Mouse (Mus musculus) right cerebral cortex, postnatal 14 days (tissue): ENCODE data around the gene Zbtb22.
"Not testable (repeated sequence)": the region's sequence is repeated elsewhere in the genome, so short reads cannot be mapped to it uniquely, and the experiment has no call there.

Experiments
- DNase-seq: peaks from one replicate; pipeline ENCODE4 v3.0.0; 2022

Gene Zbtb22

DNA sequence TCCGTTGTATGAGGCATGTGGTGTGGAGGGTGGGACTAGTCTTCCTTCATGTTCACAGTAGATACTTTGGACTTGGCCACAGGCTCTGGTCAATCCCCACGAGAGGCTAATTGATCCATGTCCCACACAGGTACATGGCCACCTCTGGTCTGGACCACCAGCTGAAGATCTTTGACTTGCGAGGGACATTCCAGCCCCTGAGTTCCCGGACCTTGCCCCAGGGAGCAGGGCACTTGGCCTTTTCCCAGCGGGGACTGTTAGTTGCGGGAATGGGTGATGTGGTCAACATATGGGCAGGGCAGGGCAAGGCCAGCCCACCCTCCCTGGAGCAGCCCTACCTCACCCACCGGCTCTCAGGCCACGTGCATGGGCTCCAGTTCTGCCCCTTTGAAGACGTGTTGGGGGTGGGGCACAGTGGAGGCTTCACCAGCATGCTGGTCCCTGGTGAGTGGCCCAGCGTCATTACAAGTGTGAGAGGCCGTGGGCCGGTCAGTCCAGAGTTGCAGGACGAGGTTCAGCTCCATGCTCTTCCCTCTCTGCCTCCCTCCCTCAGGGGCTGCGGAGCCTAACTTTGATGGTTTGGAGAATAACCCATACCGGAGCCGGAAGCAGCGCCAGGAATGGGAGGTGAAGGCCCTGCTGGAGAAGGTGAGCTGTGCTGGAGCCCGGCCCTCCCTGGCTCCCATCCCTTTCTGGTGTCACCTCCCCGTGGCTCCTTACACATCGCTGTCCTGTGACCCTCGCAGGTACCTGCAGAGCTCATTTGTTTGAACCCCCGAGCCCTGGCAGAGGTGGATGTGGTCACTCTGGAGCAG is 32.6 kb downstream of the Zbtb22 start:
- DNase-seq, result no peak

DNA sequence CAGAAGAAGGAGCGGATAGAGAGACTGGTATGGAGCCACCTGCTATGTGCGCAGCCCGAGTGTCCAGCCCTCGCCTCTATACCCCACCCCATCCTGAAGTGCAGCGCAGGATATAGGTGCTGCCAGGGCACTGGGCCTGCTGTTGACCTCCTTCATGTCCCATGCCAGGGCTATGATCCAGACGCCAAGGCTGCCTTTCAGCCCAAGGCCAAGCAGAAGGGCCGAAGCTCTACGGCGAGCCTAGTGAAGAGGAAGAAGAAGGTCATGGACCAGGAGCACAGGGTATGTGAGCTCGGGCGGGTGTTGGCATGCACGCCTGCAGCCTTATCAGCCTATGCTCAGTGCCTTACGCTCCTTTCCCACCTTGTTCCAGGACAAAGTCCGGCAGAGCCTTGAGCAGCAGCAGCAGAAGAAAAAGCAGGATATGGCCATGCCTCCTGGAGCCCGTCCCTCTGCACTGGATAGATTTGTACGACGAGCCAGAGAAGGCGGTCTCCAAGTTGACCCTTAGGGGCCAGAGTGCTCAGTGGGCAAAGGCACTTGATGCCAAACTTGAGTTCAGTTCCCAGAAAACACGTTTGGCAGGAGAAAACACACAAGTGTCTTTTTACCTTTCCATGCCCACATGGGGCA is 33.3 kb downstream of the Zbtb22 start:
- no peak for DNase-seq

DNA sequence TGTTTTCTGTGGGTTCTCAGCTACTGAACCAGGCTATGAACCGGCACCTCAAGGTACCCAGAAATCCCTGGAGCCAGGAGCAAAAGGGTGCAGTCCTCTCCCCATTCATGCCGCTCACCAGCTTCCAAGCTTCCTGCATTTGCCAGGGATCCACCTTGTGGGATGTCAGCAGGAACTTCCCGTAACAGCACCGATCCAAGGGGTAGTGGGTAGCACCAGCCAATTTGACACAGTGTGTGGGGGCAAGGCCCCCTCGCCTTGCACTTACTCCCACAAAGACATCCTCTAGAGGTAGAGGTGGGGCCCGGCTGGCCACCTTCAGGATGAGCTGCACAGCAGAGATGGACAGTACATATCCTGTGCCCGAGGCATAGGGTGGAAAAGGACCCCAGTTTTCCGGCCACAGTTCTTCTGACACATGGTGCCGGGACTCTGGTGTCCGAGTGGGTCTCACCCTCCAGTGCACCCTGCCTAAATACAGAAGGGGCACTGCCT is 34.5 kb downstream of the Zbtb22 start:
- no peak for DNase-seq

DNA sequence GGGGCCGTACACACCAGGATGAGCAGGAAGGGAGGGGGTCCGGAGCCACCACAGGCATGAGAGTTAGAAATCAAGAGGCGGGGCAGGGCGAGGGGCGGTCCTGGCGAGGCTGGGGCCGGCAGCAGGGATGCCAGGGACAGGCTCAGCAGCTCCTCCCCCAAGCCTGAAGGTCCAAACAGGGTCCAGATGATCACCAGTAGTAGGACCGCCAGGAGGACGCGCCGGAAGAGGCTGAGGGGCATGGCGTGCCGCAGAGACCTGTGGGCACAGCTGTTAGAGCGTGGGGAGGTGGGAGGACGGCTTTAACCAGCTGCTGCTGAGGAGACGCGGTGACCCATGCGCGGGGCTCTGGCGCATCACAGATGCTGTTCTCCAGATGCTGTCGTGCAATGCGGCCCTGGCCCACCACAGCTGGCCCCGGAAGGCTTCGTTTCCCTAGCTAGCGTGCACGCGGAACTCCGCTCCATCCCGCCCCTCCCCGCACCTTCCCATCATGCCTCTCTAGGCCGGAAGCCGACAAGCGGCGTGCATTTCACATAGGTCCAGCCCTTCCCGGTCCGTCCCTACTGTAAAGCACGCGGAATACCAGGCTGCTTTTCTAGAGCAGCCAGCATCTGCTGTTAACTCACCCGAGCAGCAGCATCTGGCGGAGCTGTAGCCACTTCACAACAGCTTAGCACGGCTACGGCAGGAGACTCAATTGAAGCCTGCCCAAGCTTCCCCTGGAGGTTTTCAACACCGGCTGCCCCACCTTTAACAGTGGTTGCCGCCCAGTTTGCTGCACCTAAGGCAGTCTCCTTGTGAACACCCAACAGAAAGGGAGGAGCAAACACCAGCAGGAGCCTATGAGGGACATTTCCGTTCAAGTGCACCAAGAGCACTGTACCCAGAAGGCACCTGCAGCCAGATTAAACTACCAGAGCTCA is 35.6 kb downstream of the Zbtb22 start, which contains the start of gene B3galt4:
Gene B3galt4, minus strand, starts transcription at position 468 of the 926 bp plus-strand sequence.
- DNase-seq, result peak; percentile 87

DNA sequence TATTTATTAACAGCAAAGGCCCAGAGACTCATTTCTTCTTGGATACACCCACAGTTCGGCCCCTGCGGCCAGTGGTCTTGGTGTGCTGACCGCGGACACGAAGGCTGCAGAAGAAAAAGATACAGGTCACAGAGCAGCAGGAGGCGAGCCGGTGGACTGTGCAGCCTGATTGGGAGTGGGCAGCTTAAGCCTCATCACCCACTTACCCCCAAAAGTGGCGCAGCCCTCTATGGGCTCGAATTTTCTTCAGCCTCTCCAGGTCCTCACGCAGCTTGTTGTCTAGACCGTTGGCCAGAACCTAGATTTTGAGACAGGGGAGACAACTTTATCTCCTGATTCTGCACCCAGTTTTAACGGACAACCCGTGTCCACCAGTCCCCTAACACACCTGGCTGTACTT is 36.3 kb downstream of the Zbtb22 start:
- not testable (repeated sequence) for DNase-seq

DNA sequence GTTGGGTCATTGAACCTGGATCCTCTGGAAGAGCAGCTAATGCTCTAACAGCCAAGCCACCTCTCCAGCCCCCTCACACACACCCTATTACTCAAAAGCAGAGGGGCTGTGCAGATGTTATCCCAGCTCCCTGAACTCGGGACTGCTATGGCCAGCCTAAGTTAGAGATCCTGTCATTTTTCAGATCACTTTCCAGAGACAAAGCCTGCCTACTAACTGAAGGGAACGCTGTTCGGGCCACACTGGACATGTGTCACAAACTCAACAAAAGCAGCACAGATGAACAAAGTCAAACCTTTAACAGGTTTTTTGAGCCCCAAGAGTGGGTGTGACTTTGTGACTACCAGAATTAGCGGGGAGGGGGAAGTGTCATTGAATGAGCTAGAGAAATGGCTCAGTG is 37.2 kb downstream of the Zbtb22 start:
- DNase-seq, result no peak

DNA sequence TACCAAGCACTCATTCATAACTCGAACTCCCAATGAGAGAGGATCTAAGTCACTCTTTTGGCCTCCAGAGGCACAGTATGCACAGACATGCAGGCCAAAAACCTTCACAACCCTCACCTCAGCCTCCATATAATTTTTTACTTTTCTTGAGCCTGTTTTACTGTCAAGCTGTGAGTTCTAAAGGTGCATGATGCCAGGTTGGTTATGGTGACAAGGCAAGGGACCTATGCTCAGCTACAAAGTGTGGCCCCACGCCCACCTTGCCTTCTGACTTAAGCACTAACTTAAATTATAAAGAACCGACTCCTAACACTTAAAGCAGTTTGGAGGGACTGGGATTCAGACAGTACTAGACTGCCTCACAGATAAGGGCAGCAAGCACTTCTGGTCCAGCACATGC is 37.6 kb downstream of the Zbtb22 start:
- DNase-seq, result no peak

DNA sequence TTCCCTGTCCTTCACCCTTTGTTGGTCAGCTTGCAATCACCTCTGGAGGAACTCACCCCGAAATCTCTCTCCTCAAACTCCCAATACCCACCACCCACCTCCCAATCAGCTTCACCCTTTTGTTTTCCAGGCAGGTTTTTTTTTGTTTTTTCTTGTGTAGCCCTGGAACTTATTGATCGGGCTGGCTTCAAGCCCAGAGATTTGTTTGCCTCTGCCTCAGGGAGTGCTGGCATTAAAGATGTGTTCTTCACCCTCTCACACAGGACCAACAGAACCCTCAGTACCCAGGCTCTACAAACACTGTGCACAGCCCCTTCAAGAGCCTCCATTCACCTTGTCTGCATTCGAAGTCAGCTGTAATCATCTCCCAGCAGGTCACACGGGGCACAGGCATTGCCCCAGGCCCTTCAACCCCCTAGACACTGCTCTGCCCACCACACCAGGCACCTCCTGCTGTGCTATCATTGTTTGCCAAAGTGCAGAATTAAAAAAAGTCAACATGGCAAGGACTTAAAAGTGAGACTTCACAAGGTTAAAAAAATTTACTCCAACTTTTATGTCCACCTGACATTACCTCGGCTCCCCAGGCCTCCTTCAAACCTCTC is 38.4 kb downstream of the Zbtb22 start:
- no peak for DNase-seq

DNA sequence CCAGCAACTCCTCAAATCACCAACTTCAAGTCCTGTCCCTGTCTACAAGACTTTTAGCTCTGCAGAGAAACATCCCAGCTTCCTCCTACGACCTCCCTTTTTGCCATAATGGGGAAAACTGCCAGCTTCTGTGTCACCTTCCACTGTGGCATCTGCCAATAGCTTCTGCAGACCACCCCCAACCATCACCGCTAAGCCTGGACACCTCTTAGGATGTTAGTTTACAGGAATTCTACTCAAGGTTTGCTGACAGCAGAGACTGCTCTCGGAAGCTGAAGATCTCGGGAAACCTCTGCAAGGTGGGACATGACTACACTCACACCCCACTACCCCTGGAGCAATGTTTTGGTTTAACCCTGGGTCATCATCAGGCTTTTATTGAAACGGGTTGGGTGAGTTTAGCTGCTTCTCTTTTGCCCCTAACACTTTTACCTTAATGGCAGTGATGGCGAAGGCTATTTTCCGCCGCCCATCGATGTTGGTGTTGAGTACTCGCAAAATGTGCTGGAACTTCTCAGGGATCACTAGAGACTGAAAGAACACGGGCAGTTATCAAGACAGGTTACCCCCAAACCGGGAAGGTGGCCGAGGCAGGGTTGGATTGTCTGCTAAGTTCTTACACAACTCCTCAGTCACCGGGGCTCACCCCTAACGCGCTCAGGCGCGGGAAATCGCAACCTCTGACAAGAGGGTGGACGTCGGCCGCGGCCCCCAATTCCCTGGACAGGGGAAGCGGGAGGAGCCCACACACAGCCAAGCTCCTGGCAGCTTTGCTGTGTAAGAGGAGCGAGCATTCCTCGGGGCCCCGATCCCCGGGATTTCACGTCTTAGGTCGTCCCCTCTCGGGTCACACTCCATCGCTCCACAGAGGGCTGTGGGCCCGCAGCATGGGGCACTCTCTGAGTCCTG is 39.2 kb downstream of the Zbtb22 start:
- no peak for DNase-seq

DNA sequence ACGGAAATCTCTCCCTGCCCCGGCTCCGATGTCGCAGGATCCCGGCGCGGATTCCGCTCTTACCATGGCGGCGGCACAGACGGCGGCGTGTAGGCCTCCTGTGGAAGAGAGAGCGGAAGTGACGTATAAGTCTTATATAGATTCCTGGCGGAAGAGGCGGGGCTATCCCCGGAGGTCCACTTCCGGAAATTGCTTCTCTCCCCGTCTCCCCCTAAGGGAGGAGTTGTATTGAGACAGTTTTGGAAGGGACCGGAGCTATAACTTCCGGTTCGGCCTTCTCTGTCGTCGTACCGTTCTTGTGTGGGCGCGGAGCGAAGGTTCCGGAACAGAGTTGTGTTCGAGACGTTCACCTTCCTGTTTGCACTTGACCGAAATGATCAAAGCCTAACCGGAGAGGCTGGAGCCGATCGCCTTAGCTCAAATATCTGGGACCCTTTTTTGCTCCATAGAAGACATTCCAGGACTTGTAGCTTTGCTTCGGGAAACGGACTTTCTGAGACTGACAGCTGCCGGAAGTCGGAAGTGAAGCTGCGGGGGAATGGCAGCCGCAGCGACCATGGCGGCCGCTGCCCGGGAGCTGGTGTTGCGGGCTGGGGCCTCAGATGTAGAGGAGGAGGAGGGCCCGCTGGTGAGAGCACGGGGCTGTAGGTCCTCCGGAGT is 40.0 kb downstream of the Zbtb22 start, which contains the start of the genes Vps52 and Rps18:
Gene Vps52, plus strand, starts transcription at position 258 of the 660 bp plus-strand sequence.
Gene Rps18, minus strand, starts transcription at position 447 of the 660 bp plus-strand sequence.
- DNase-seq, result peak; percentile 87

DNA sequence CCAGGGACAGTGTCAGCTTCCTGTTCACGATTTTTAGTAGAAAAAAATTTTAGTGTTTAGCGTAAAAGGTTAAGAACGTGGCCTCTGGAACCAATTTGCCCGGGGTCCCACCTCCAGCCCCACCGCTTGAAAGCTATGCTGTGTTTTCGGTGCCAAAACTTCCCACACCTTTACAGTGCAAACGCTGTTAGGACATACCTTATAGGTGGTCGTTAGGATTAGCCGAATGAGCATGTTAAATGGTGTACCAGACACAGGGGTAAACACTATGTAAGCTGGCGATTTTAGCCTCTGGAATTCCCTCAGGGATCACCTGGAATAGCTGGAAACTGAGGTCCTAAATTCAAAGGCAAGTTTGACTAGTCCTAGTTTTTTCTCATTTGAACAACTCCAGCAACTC is 40.6 kb downstream of the Zbtb22 start:
- DNase-seq, result no peak

DNA sequence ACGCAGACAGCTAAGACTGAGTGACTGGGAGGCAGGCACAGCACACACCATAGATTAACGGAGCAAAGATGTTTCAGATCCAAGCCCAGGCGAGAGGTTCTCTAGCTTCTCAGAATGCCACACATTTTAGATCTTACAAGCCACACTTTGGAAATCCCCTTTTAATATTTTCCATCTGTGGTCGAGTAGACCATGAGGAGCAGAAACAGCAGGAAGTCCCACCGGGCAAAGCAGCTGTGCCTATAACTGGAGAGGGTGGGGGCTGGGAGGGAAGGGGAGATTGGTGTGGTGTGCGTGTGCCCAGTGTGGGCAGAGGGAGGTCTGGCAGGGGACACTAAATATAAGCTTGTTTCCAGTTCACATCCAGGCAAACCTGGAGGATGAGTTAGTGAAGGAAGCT is 41.8 kb downstream of the Zbtb22 start:
- DNase-seq, result no peak

DNA sequence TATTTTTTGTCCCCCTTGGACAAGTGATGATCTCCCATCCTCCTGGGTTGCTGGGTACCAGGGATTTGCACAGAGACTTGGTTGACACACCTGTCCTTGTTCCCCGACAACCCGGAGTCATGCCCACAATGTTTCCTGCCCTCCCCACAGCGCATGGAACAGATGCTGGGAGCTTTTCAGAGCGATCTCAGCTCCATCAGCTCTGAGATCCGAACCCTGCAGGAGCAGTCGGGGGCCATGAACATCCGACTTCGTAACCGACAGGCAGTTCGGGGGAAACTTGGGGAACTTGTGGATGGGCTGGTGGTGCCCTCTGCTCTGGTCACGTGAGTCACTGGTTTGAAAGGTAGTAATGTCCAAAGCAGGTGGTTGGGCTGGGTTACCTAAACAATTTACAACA is 42.7 kb downstream of the Zbtb22 start:
- DNase-seq, result no peak

DNA sequence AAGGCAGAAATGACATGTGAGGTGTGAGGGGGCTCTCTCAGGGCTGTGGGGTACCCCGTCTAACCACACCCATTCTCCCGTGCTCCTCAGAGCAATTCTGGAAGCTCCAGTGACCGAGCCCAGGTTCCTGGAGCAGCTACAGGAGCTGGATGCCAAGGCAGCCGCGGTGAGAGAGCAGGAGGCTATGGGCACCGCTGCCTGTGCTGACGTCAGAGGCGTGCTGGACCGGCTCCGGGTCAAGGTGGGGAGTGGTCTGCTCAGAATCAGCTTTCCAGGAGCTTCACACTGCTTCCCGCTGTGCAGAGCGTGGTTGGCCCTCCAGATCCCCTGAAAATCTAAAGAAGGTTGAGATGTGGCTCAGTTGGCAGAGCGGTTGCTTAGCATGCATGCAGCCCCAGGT is 43.4 kb downstream of the Zbtb22 start:
- DNase-seq, result no peak

DNA sequence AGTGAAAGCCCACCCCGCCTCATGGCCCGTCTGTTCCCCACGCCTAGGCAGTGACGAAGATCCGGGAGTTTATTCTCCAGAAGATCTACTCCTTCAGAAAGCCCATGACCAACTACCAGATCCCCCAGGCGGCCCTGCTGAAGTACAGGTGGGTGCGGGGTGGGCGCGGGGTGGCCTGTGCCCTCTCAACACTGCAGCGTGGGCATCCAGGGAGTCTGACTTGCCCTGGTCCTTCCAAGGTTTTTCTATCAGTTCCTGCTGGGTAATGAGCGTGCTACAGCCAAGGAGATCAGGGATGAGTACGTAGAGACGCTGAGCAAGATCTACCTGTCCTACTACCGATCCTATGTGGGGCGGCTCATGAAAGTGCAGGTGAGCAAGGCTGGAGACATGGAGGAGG is 44.2 kb downstream of the Zbtb22 start:
- DNase-seq, result no peak

DNA sequence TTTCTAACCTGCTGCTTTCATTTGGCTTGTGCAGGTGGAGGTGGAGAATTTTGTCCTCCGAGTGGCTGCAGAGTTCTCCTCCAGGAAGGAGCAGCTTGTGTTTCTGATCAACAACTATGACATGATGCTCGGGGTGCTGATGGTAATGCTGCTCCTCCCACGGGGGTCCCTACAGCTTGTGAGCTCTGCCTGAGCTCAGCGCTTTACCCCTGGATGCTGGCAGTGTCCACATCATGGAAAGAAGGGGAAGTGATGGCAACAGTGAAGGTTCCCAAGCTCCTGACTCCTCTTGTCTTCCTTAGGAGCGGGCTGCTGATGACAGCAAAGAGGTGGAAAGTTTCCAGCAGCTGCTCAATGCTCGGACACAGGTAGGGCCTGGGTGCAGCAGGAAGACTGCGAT is 47.2 kb downstream of the Zbtb22 start:
- no peak for DNase-seq

DNA sequence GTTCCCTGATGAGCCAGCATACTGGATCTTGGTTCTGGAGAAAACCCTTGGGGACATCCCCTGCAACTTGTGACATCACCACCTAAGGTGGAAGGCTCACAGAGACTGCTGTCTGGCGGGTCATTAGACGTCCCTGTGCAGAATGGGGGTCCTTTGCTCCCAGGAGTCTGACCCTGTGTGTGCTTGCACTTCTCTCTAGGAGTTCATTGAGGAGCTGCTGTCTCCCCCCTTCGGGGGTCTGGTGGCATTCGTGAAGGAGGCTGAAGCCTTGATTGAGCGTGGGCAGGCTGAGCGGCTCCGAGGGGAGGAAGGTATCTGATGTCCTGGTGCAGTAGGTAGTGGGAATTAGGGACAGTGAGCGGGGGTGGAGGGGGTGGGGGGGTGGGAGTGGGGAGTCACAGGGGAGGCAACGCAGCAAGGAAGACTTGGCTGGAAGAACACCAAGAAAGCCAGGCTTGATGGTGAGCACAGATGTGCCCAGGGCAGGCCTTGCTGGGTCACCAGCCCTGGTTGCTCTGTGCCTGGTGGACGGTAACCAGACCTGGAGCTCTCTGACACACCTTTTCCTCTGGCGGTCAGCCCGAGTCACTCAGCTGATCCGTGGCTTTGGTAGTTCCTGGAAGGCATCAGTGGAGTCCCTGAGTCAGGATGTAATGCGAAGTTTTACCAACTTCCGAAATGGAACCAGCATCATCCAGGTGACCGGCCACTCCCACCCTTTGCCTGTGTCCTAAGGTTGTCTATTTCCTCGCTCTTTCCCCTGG is 49.6 kb downstream of the Zbtb22 start:
- DNase-seq, result no peak

DNA sequence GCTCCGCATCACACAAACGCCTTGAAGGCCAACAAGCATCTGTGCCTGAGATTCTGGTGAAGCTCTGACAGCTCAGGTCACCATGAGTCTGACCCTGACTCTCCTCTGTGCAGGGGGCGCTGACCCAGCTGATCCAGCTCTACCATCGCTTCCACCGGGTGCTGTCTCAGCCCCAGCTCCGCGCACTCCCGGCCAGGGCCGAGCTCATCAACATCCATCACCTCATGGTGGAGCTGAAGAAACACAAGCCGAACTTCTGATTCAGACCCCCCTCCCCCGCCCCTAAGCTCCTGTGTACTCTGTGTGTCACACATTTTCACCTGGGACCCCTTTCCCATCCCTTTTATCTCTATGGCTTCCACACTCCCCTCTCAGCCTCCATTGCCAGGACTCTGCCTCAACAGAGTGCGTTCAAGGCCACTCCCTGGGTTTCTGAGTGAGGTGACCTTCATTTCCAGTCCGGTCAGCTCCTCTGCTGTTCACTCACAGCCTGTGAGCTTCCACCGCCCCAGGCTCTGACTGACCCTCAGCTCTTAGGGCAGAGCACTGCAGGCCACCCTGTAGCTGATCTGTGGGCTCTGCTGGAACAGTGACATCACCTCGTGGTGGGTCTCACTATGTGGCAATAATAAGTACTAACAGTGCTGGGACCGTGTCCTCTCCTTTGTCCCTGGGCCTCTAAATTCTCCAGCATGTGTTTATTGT is 50.3 kb downstream of the Zbtb22 start:
- no peak for DNase-seq

DNA sequence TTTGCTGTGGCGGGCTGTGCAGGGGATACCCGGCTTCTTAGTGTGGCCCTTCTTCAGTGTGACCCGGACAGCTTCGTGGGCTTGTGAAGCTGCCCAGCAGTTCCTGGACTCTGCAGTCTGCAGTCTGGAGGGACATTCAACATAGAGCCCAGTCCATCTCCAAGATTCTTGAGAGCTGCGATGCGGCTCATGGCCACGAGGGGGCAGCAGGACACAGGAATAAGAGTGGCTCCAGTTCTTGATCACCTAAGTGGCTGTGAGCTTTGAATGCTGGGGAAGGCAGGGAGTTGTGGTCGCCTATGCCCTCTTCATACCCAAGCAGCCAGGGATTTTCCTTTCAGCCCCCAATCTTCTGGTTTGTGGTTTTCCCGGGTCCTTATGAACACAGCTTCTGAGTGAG is 52.8 kb downstream of the Zbtb22 start:
- DNase-seq, result peak; percentile 68
